Mouse (Mus musculus): Measurements from ENCODE around the gene Pip4k2c.
"Not testable (repeated sequence)": the region's sequence is repeated elsewhere in the genome, so short reads cannot be mapped to it uniquely, and the experiment has no call there.

Pip4k2c gene

DNA sequence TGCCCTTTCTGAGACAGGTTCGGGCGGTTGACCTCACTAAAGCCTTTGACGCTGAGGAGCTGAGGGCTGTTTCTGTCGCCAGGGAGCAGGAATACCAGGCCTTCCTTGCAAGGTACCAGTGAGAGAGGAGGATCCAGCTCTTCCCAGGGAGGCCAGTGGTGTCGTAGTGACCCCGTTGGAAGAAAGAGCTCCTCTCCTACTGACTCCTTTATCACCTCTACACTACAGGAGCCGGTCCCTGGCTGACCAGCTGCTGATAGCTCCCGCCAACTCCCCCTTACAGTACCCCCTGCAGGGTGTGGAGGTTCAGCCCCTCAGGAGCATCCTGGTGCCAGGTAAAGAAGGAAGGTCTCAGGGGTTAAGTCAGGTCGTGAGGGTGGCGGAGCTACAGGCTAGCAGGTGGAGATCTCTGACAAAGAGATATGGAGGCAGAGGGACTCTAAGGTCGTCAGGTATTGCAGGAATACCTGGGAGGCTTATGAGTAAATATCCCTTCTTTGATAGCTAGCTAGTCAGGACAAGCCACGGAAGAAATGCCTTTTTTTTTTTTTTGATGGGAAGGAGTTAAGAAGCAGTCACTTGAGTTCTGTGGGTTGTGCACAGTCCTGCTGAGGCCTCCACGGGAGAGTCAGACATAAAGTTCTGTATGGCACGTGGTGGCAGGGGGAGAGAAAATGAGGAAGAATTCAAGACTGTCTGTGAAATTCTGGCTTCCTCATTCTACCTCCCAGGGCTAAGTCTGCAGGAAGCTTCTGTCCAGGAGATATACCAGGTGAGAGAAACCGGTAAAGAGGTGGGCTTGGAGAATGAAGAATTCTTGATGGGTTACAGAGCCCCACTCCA lies 44.4 kb downstream of the Pip4k2c start:
- DNase-seq, result no peak

DNA sequence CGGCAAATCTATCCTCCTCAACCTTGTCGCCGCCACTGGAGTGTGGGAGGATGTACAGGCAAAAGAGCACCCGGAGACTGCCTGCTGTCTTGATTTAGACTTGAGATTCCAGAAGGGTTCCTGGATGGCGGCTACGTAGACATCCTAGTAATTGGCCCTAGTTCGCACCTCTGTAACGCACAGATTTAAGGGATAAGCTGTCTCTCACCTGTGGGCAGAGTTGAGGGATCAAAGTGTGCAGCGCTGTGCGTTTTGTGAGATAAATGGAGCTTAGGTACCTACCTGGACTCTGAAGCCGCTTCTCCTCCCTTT lies 45.0 kb downstream of the Pip4k2c start:
- DNase-seq, result no peak

DNA sequence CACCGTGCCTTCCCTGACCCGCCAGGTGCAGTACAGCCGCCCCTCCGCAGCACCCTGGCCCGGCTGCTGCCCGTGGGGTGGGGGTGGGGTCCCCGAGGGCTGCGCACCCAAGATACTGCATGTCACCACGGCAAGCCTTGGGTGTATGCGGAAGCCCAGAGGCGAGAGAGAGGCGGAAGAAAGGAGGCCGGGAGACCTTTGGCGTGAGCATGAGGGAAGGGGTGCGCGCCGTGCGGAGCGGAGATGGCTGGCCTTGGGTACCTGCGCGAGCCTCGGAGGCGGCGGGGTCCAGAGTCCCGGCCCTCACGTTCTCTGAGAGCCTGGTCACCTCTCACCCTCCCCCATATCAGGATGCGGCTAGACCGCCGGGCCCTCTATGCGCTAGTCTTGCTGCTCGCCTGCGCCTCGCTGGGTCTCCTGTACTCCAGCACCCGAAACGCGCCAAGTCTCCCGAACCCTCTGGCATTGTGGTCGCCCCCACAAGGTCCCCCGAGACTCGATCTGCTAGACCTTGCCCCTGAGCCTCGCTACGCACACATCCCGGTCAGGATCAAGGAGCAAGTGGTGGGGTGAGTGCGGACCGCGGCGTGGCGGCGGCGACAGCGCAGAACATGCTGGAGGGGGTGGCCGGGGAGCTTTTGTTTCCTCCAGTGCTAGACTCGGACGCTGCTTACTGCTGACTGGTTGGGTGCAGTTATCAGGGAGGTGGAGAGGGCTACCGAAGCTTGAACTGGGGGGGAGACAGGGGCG lies 45.6 kb downstream of the Pip4k2c start:
- peak; percentile 55 for DNase-seq

DNA sequence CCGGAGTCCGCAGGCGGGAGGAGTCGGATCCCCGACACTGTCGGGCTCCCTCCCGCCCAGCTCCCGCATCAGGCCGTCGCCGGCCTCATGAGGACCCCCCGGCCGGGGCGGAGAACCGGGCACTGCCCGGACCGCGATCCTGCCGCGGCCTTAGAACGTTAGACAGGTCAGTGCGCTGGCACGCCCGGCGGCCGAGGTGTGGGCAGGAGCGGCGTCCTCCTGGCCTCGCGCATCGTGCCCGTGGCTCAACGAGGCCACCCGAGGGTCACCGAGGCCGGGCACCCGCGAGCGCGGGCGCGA lies 46.1 kb downstream of the Pip4k2c start:
- no peak for DNase-seq

DNA sequence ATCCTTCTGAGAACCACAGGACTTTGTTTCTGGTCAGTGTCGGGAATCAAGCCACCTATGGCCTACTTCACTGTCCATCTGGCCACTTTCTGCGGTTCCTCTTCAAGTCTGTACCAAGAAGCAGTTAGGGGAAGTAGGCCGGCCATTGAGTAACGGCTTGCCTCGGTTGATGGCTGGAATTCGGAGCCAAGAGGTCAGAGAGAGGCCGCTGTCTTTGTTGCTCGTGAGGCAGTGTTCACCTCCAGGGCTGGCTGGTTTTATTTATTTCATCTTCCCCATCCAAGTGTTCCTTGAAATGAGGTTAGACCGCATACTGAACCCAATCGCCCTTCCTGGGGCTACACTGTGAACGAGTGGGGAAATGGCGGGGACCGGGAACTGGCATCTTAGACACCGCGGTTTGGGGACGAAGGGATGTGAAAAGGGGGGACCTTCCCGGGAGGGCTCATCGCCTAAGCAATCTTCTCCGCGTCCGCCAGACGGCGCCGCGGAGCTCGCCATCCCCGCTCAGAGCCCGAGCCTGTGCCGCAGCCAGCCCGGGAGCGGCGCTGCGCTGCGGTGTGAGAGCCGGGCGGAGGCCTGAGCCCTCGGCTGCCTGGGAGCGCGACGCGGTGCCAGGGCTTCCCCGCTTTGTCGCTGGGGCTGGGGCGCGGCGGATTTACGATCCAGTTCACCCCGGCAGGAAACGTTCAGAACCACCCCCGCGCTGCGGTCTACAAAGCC lies 46.6 kb downstream of the Pip4k2c start, which contains the start of gene B4galnt1:
TSS of gene B4galnt1 (plus strand) at position 595 of the 723 bp plus-strand sequence.
- peak; percentile 76 for DNase-seq

DNA sequence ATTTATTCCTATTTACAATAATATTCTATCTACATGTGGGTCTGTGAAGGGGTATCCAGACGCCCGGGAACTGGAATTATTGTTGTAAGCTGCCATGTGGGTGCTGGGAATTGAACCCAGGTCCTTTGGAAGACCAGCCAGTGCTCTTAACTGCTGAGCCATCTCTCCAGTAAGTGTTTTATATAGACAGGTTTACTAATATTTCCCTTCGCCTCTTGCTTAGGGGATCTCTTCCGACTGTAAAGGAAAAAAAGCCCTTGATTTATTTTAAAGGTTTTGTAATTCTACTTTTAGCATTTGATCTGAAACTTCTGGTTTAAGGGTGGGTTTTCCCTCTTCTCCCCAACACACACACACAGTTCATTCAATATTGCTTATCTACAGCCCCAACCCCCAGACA lies 47.2 kb downstream of the Pip4k2c start:
- DNase-seq, result no peak

DNA sequence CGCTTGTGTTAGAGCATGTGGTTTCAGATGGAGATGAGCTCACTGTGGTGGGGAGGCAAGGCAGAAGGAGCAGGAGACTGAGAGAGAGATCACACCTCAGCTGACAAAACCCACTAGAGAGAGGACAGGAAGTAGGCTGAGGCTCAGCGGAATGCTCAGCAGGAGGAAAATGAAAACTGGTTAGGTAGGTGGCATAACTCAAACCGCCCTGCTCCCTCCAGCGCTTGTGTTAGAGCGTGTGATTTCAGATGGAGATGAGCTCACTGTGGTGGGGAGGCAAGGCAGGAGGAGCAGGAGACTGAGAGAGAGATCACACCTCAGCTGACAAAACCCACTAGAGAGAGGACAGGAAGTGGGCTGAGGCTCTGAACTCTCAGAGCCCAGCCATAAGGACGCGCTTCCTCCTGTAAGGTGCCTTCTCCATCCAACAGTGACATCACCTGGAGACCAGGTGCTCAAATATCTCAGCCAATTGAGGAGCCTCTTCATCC lies 48.6 kb downstream of the Pip4k2c start:
- not testable (repeated sequence) for DNase-seq

DNA sequence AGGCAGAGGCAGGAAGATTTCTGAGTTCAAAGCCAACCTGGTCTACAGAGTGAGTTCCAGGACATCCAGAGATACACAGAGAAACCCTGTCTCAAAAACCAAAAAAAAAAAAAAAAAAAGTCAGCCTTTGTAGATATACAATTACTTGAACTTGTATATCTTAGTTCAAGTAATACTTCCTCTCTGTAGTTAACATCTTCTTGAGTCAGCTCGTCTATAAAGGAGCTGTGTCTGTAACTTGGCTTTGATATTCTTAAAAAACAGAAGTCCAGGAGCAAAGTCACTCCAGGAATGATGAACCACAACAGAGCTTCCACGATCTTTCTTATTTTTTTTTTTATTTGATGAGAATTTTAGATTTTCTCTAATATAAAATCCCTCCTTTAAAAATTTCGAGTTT lies 50.7 kb downstream of the Pip4k2c start:
- no peak for DNase-seq

DNA sequence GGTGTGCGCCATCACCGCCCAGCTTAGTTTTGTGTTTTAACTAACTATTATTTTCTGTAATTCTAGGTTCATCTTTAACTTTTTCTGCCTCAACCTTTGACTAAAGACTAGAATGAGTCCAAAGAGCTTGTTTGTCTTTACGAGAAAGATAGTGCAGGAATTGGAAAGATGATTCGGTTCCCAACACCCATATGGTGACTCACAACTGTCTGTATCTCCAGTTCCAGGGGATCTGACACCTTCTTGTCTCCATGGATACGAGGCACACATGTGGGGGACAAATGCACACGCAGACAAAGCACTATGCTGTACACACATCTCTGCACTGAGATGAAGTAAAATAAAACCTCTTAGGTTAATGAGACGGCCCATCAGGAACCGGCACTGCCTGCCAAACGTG lies 51.3 kb downstream of the Pip4k2c start:
- no peak for DNase-seq

DNA sequence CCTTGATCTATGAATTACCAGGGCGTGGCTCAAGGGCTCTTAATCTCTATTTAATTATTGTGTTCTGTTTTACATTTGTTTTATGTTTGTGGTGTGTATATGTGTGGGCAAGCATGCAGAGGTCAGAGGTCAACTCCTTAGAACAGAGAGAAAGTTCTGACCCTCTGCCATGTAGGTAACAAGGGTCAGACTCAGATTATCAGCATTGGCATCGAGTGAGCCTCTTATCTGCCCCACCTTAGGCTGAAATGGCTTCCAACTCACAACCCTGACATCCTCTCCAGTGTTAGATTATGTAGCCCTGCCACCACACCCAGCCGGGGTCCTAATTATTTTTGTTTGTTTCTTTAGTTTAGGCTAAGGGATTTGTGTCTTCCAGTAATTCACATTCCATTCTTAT lies 52.9 kb downstream of the Pip4k2c start:
- DNase-seq, result no peak

DNA sequence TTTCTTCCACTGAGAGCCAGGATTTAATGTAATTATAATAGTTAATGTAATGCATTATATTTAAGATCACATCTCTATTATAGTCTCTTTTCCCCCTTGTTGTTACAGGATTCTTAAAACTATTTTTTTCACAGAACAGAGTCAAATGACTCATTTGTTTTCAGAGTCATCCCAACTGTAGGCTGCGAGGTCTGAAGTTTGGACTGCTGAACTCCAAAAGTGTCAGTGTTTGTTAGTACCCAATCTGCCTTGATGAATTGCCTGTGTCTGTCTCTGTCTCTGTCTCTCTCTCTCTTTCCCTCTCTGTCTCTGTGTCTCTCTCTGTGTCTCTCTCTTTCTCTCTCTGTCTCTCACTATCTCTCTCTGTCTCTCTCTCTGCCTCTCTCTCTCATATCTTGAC lies 54.9 kb downstream of the Pip4k2c start:
- no peak for DNase-seq

DNA sequence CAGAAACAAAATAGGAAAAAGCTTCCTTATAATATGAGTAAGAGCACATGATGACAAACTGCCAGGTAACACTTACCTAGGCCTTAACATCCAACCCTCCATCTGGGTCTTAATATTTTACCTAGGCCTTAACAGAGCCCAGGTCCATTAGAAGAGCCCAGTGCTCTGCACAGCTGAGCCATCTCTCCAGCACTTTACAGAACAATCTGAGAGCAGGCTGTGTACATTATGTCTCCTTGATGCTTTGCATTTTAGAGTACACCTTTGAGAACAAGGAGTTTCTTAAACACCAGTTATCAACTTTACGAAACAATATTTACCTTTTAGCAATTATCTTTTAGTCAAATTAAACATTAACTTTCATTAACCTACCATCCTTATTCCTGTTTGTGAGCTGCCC lies 55.3 kb downstream of the Pip4k2c start:
- no peak for DNase-seq

DNA sequence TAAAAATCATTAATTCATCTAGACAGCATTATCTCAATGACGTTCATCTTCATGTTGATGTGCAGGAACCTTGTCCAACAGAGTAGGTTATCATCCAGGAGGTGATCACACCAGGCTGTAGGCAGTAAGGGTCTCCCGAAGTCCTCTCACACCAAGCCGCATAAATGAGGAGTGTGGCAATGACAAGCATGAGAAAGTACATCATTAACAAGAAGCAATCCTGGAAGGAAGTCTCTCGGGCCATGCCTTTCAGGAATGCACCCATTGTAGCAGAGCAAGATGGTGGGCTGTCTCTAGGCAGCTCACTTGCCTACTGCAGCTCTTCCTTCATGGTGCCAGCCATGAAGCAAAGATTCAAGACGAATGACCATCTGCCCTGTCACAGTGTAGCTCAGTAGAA lies 56.7 kb downstream of the Pip4k2c start:
- DNase-seq, result no peak

DNA sequence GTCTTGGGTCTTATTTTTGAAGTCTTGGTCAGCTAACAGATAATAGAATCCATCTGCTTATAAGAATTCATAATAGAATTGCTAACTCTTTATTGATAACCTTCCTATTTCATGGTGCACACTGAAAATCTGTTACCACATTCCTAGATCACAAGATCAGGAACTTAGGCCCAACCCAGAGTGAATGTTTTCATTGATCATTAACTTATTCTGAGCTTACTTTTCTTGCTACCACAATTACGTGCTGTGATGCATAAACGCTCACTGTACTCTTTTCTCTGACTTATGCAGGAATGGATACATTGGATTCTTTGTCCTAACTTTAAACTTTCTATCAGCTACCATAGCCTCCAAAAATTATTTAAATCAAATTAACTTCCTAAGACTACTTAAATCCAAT lies 57.1 kb downstream of the Pip4k2c start:
- no peak for DNase-seq

DNA sequence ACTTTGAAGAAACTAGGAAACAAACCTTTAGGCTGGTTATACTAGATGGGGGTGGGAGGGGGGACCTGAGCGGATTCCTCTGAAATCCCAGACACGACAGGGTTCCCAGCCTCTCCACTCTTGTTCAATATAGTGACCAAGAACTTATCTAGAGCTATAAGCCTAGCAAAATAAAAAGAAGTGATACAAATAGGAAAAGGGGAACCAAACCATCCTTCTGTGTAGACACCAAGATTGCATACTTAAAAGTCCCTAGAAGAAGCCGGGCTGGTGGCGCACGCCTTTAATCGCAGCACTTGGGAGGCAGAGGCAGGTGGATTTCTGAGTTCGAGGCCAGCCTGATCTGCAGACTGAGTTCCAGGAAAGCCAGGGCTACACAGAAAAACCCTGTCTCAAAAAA lies 58.1 kb downstream of the Pip4k2c start:
- no peak for DNase-seq

DNA sequence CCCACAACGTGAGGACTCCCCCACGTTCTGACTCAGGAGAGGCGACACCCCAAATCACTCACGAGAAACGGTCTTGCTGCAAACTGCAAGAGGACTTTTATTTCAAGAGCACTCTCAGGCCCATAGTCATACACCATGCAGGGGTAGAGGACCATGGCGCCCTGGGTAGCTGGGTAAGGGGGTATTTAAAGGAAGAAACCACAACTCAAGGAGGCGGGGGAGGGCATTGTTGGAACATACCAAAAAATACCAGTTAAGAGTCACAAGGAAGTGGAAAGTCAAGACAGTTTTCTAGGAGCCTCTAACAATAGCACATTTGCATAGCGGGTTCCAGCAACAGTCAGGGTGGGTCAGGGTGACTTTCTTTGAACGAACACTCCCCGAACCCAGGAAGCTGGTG lies 58.8 kb downstream of the Pip4k2c start:
- not testable (repeated sequence) for DNase-seq

DNA sequence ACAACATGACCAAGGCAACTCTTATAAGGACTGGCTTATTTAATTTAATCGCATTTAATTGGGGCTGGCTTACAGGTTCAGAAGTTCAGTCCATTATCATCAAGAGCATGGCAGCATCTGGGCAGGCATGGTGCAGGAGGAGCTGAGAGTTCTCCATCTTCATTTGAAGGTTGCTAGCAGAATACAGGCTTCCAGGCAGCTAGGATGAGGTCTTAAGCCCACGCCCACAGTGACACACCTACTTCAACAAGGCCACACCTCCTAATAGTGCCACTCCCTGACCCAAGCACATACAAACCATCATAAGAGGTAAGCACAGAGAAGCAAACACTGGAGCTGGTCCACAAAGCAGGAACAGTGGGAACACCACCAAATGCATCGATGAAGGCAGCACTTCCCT lies 60.2 kb downstream of the Pip4k2c start:
- not testable (repeated sequence) for DNase-seq

DNA sequence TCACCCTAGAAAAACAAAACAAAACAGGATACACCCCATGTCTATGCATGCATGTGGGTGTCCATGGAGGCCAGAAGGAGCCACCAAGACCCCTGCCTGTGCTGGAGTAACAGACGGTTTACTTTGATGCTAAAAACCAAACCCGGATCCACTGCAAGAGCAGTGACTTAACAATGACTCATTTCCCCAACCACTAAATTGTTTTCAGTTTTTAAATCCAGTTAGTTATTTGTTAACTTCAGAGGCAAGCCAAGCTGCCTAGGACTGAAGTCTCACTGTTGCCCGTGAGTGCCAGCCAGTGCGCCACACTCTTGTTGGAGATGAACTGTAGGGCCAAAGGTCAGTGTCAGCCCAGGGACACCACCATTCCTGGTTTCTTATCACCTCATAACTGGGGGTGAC lies 60.9 kb downstream of the Pip4k2c start:
- DNase-seq, result peak; percentile 65

DNA sequence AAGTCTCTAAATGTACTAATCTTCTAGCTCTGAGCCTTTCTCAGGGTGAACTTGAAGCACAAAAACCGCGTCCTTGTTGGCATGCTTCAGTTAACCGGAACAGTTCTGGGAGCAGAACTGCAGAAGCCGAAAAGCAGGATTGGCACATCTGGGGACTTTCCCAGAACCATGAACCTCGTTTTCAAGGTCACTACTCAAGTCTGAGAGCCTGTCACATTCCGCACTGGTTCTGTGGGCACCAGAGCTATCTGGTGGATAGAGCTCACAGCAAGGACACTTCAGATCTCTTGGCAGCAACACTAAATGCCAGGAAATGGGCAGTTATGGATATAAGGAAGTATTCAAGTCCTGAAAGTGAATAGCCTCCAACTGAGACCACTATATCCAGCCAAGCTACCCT lies 64.2 kb downstream of the Pip4k2c start:
- DNase-seq, result peak; percentile 31
